ENCODE assay signal across 8 mouse cellular contexts in genomic region chr1:66896125-66896524, GRCm38 (mm10). TPM values are rescaled to one million over a fixed set of nuclear protein-coding genes. Genes with fewer than 3 reads are reported as not detected.
DNase-seq lines count a peak whose midpoint lies in the region; ATAC-seq and TF ChIP-seq lines count a peak whose summit lies in the region.

No protein-coding gene starts in this region.

- peak; percentile 61; the same call in 1 of the 2 replicates for ATAC-seq in heart, embryonic 14.5 days (ENCODE audit: insufficient number of reproducible peaks, insufficient read depth, low FRiP score, low read depth)
- peak; percentile 62 for ATAC-seq in limb, embryonic 11.5 days (ENCODE audit: insufficient number of reproducible peaks, low FRiP score, low TSS enrichment, low read depth)

- H3K36me3 ChIP-seq in heart, embryonic 14.5 days (ENCODE audit: control insufficient read depth, insufficient read depth, low read length): no peaks in the 10 kb centered on the region
- no peaks in the 10 kb centered on the region for H3K36me3 ChIP-seq in limb, embryonic 11.5 days (ENCODE audit: control insufficient read depth, insufficient read depth, low read length)
- H3K36me3 ChIP-seq in myocyte (ENCODE audit: control insufficient read depth, insufficient read depth): no peaks in the 10 kb centered on the region

- no peaks in the 10 kb centered on the region for H3K9me3 ChIP-seq in heart, embryonic 14.5 days (ENCODE audit: control insufficient read depth, low read length)
- no peaks in the 10 kb centered on the region for H3K9me3 ChIP-seq in limb, embryonic 11.5 days (ENCODE audit: control insufficient read depth, low read length)

- H3K27me3 ChIP-seq in heart, embryonic 14.5 days (ENCODE audit: control insufficient read depth, insufficient read depth, low read length): no peaks in the 10 kb centered on the region
- no peaks in the 10 kb centered on the region for H3K27me3 ChIP-seq in limb, embryonic 11.5 days (ENCODE audit: control insufficient read depth, insufficient read depth, low read length)
- H3K27me3 ChIP-seq in myocyte (ENCODE audit: control insufficient read depth, insufficient read depth, insufficient read length): no peaks in the 10 kb centered on the region

- no peaks in the 10 kb centered on the region for H3K79me2 ChIP-seq in myocyte (ENCODE audit: control insufficient read depth, insufficient read depth)

- H3K4me1 ChIP-seq in bone marrow macrophage, adult 2 months (ENCODE audit: control insufficient read depth, insufficient read depth, low read length): peaks cover 11% of the 10 kb centered on the region
- peaks cover 2 to 19% of the 10 kb centered on the region in 2 experiments; a peak in 3 of 4 replicates for H3K4me1 ChIP-seq in heart, embryonic 14.5 days (ENCODE audit: control insufficient read depth in 2 of 2, insufficient read depth in 2 of 2, low read length in 2 of 2)
- 0 out of 2 replicates have a peak, but pooled peaks cover 2% of the 10 kb centered on the region for H3K4me1 ChIP-seq in limb, embryonic 11.5 days (ENCODE audit: control insufficient read depth, insufficient read depth, low read length)

- H3K27ac ChIP-seq in bone marrow macrophage, adult 2 months (ENCODE audit: insufficient read depth, low read depth, low read length): peak overlapping the region; percentile 36
- no peak overlapping the region for H3K27ac ChIP-seq in heart, embryonic 14.5 days (replicated peaks in 1 of 2; ENCODE audit: control insufficient read depth in 1 of 2, insufficient read depth in 1 of 2, low read depth in 2 of 2, low read length in 2 of 2)
- no peak overlapping the region for H3K27ac ChIP-seq in limb, embryonic 11.5 days (replicated peaks; ENCODE audit: low read depth, low read length)

- DNase-seq in layer of hippocampus, adult 8-10 months (ENCODE audit: low spot score in 2 of 2): peak; percentile 7 to 11
- DNase-seq in layer of hippocampus, adult 9-11 months: no peak
- DNase-seq in limb, embryonic 11.5 days (ENCODE audit: low spot score): no peak
- no peak for DNase-seq in adrenal gland, postnatal 14 days
- no peak for DNase-seq in right cerebral cortex, adult 2 months (ENCODE audit: low spot score in 2 of 2)

- TF ChIP-seq CTCF in bone marrow macrophage, adult 2 months (IDR thresholded peaks at IDR 0.05; ENCODE audit: low read depth, low read length): peak; percentile 33; the same call in 1 of the 2 replicates

- H3K4me3 ChIP-seq in bone marrow macrophage, adult 2 months (ENCODE audit: insufficient read depth, low read length): peak overlapping the region; percentile 53
- peak overlapping the region in 1 of 2 experiments; percentile 5; a peak in 1 of 4 replicates for H3K4me3 ChIP-seq in heart, embryonic 14.5 days (ENCODE audit: control insufficient read depth in 1 of 2, insufficient read depth in 1 of 2, low read depth in 1 of 2, low read length in 2 of 2)
- no peak overlapping the region for H3K4me3 ChIP-seq in limb, embryonic 11.5 days (ENCODE audit: low read depth, low read length)
- H3K4me3 ChIP-seq in myocyte: no peak overlapping the region

- H3K9ac ChIP-seq in heart, embryonic 14.5 days (ENCODE audit: low read length): peak overlapping the region; percentile 32
- H3K9ac ChIP-seq in limb, embryonic 11.5 days (ENCODE audit: low read length): peak overlapping the region; percentile 5; the same call in 1 of the 2 replicates

- TF ChIP-seq POLR2A in bone marrow macrophage, adult 2 months (IDR thresholded peaks at IDR 0.05; ENCODE audit: borderline replicate concordance, low read depth, low read length): no peak
- TF ChIP-seq POLR2A in myocyte (IDR thresholded peaks at IDR 0.05; ENCODE audit: insufficient read length, low read depth): no peak

- H3ac ChIP-seq in myocyte (ENCODE audit: control insufficient read depth, insufficient read length): no peak overlapping the region

- WGBS in heart, embryonic 14.5 days: 21% methylated on average over 5 of the region's 5 CpGs
- 46% methylated on average over 5 of the region's 5 CpGs for WGBS in limb, embryonic 11.5 days

- H3K4me2 ChIP-seq in heart, embryonic 14.5 days (ENCODE audit: low read length): peak overlapping the region; percentile 55
- no peak overlapping the region for H3K4me2 ChIP-seq in limb, embryonic 11.5 days (ENCODE audit: low read depth, severe bottlenecking)
- H3K4me2 ChIP-seq in myocyte (ENCODE audit: low read depth): peak overlapping the region; percentile 70

TF ChIP-seq in myocyte, 11 proteins besides CTCF, POLR2A, EP300 and RAD21:
- TF ChIP-seq USF1 (IDR thresholded peaks at IDR 0.05; ENCODE audit: low read depth) (no peak), SRF (IDR thresholded peaks at IDR 0.05; ENCODE audit: control insufficient read depth, insufficient read length, low read depth) (no peak), CEBPB (IDR thresholded peaks at IDR 0.05; ENCODE audit: insufficient read depth, poor library complexity, severe bottlenecking) (no peak), MAX (IDR thresholded peaks at IDR 0.05; ENCODE audit: low read depth) (no peak), TCF3 (IDR thresholded peaks at IDR 0.05; ENCODE audit: insufficient read length, low read depth) (no peak), E2F4 (IDR thresholded peaks at IDR 0.05; ENCODE audit: insufficient read depth) (no peak), MYOG (IDR thresholded peaks at IDR 0.05; ENCODE audit: control insufficient read depth in 1 of 3, insufficient read depth in 1 of 3, insufficient read length in 2 of 3, low read depth in 2 of 3) (no peak), MYOD1 (IDR thresholded peaks at IDR 0.05; ENCODE audit: control insufficient read depth in 1 of 3, insufficient read length in 2 of 3, low read depth in 2 of 3) (no peak), REST (IDR thresholded peaks at IDR 0.05; ENCODE audit: insufficient read depth, insufficient read length) (no peak), POLR2AphosphoS2 (IDR thresholded peaks at IDR 0.05; ENCODE audit: insufficient read length, low read depth) (no peak), TCF12 (IDR thresholded peaks at IDR 0.05; ENCODE audit: insufficient read depth, poor library complexity, severe bottlenecking) (no peak)

RNA-seq across cellular contexts. Expression of gene Acadl, which starts 33.0 kb away (rescaled TPM):
- 10 to 100 TPM; 32.9 to 37.0 (median 33.7) TPM for total RNA-seq in layer of hippocampus, adult 8-10 months (2022)
- polyA plus RNA-seq in bone marrow macrophage, adult 2 months (2012; ENCODE audit: insufficient read depth, insufficient read length, missing spikeins): 55.7 and 58.6 TPM in 2 replicates
- polyA plus RNA-seq in heart, embryonic 14.5 days (2014; fragmentation: Nextera tagmentation; extraction: Ambion mirVana): 720 and 759 TPM in 2 replicates
- 54.1 and 58.4 TPM in 2 replicates for polyA plus RNA-seq in limb, embryonic 11.5 days (2014; fragmentation: Nextera tagmentation; extraction: Ambion mirVana)
- 141 TPM for polyA plus RNA-seq in myocyte (2012; fragmentation: generic; extraction: Trizol)
- 1,251 and 1,324 TPM in 2 replicates for total RNA-seq in adrenal gland, postnatal 14 days (2021)

RNA-seq across cellular contexts. Expression of gene Myl1, which starts 49.1 kb away (rescaled TPM):
- total RNA-seq in layer of hippocampus, adult 8-10 months (2022): 1 to 10 TPM in 1 of 4 experiments, under 1 TPM in 3; 0.57 to 3.9 (median 0.89) TPM
- not detected in 2 replicates for polyA plus RNA-seq in bone marrow macrophage, adult 2 months (2012; ENCODE audit: insufficient read depth, insufficient read length, missing spikeins)
- polyA plus RNA-seq in heart, embryonic 14.5 days (2014; fragmentation: Nextera tagmentation; extraction: Ambion mirVana): 491 and 610 TPM in 2 replicates
- 26.9 and 27.3 TPM in 2 replicates for polyA plus RNA-seq in limb, embryonic 11.5 days (2014; fragmentation: Nextera tagmentation; extraction: Ambion mirVana)
- polyA plus RNA-seq in myocyte (2012; fragmentation: generic; extraction: Trizol): 2,129 TPM
- total RNA-seq in adrenal gland, postnatal 14 days (2021): 26.2 and 31.1 TPM in 2 replicates

Comparison
In these comparisons a context has a peak if more than half of its experiments do, and no peak if none do; other contexts are left out.
1. DNase-seq: peak in layer of hippocampus, adult 8-10 months (2 of 2); none in layer of hippocampus, adult 9-11 months (single experiment), limb, embryonic 11.5 days (single experiment), adrenal gland, postnatal 14 days (single experiment) and right cerebral cortex, adult 2 months (0 of 2).
2. RNA of gene Myl1, which starts 49.1 kb away (polyA plus RNA-seq): 2,129 TPM in myocyte (single experiment), 491 to 610 TPM in heart, embryonic 14.5 days and 26.9 to 27.3 TPM in limb, embryonic 11.5 days; not detected in bone marrow macrophage, adult 2 months; every median in the first group is over 10 times any median in the second.